Mouse (Mus musculus) lung, adult 2 months (tissue): ENCODE results near the gene Mea1.

Experiments used
- CTCF ChIP-seq: fragments of 200-500 bp; IDR thresholded peaks from 2 replicates; pipeline ENCODE4 v1.5.1; 2011; ENCODE audit warnings: mild to moderate bottlenecking, low read length, control low read depth; ENCODE audit not compliant: insufficient read depth
- POLR2A ChIP-seq: fragments of 200-500 bp; IDR thresholded peaks from 2 replicates; pipeline ENCODE4 v1.6.1; 2011; ENCODE audit warnings: low read depth, mild to moderate bottlenecking, control low read depth, low read length, borderline replicate concordance; ENCODE audit errors: extremely low read depth

- TF ChIP-seq CTCF (no peak), POLR2A (no peak)
Observed at GRCm38 (mm10) chr17:46721077-46721476, 42.5 kb downstream of the Mea1 start.
